Mouse (Mus musculus) heart, embryonic 16.5 days (tissue): ENCODE results near the gene Fbxl4. TPM values are rescaled to one million over a fixed set of nuclear protein-coding genes. Genes with fewer than 3 reads are reported as not detected.
A peak's percentile ranks its signal among the peaks of the same experiment; 100 is the strongest.
"Not testable (repeated sequence)": the region's sequence is repeated elsewhere in the genome, so short reads cannot be mapped to it uniquely, and the experiment has no call there.

Experiments
- ATAC-seq: fragments of 200-750 bp; cut with Nextera tagmentation; replicated peaks from 2 replicates; pipeline ENCODE4 v1.8.0; 2017; ENCODE audit warnings: moderate number of reproducible peaks; ENCODE audit not compliant: insufficient read depth, low FRiP score; ENCODE audit errors: extremely low read depth
- H3K27ac ChIP-seq: fragments of 300-500 bp; sonication (generic); 2 replicates; pipeline ENCODE4 v1.5.1; 2014; ENCODE audit warnings: mild to moderate bottlenecking, low read length, control low read depth, moderate library complexity
- H3K27me3 ChIP-seq: fragments of 300-500 bp; sonication (generic); 2 replicates; pipeline ENCODE4 v1.6.1; 2014; ENCODE audit warnings: low read length, mixed read lengths; ENCODE audit not compliant: control insufficient read depth, insufficient read depth
- H3K36me3 ChIP-seq: fragments of 300-500 bp; sonication (generic); 2 replicates; pipeline ENCODE4 v1.6.1; 2014; ENCODE audit not compliant: control insufficient read depth, insufficient read depth
- H3K4me1 ChIP-seq: fragments of 300-500 bp; sonication (generic); 2 replicates; pipeline ENCODE4 v1.6.1; 2014; ENCODE audit warnings: low read length, mixed read lengths; ENCODE audit not compliant: control insufficient read depth, insufficient read depth
- H3K4me2 ChIP-seq: fragments of 300-500 bp; sonication (generic); 2 replicates; pipeline ENCODE4 v1.6.1; 2014; ENCODE audit warnings: low read depth, mild to moderate bottlenecking, control low read depth, low read length
- H3K4me3 ChIP-seq: fragments of 300-500 bp; sonication (generic); 2 replicates; pipeline ENCODE4 v1.5.1; 2014; ENCODE audit warnings: mild to moderate bottlenecking, control low read depth, low read length
- H3K9ac ChIP-seq: fragments of 300-500 bp; sonication (generic); 2 replicates; pipeline ENCODE4 v1.6.1; 2014; ENCODE audit warnings: low read length, control low read depth
- H3K9me3 ChIP-seq: fragments of 300-500 bp; sonication (generic); replicated peaks from 2 replicates; pipeline ENCODE4 v1.6.1; 2016; ENCODE audit warnings: low read length; ENCODE audit not compliant: control insufficient read depth
- WGBS: fragments of 180-500 bp; shearing (Covaris S2); extraction: QIAGEN DNeasy Blood & Tissue Kit; methylation state at CpG from one replicate; pipeline ENCODE4 v1.1.7; 2014; 5-methylcytosine and 5-hydroxymethylcytosine counted together
- polyA plus RNA-seq: library from polyadenylated mRNA; unstranded; fragments of >200 nt; fragmentation: Nextera tagmentation; extraction: Ambion mirVana; gene quantifications from 2 replicates; pipeline ENCODE4 v1.2.1, GENCODE M21; 2015

The Fbxl4 gene
- 11.9 and 12.6 TPM in 2 replicates for polyA plus RNA-seq

- Histone ChIP-seq H3K9me3 (no peaks in the 10 kb centered on the region), H3K4me3 (peak within 1 kb of the TSS; percentile 87), H3K36me3 (no peaks in the 10 kb centered on the region), H3K27ac (peak within 1 kb of the TSS; percentile 97), H3K27me3 (no peaks in the 10 kb centered on the region), H3K4me2 (peak within 1 kb of the TSS; percentile 79), H3K4me1 (peaks cover 6% of the 10 kb centered on the region; the same call in 1 of the 2 replicates), H3K9ac (peak within 1 kb of the TSS; percentile 91)
- WGBS = under 1% methylated on average over 53 of the region's 62 CpGs
- ATAC-seq = peak; percentile 96
These were observed at the start of gene Fbxl4 for GRCm38 (mm10) chr4:22357266-22357930. Gene Fbxl4, plus strand, starts transcription at chr4:22357543.

GRCm38 (mm10) chr4:22314564-22314963, 42.8 kb upstream of the Fbxl4 start:
- Histone ChIP-seq H3K27ac (no peak overlapping the region), H3K9me3 (no peaks in the 10 kb centered on the region), H3K36me3 (no peaks in the 10 kb centered on the region), H3K4me1 (no peaks in the 10 kb centered on the region), H3K4me3 (no peak overlapping the region), H3K9ac (no peak overlapping the region), H3K4me2 (no peak overlapping the region), H3K27me3 (no peaks in the 10 kb centered on the region)
- no peak for ATAC-seq
- WGBS = 74% methylated on average over 3 of the region's 3 CpGs

- WGBS = 57% methylated on average over 8 of the region's 8 CpGs
- Histone ChIP-seq H3K4me2 (no peak overlapping the region), H3K4me3 (no peak overlapping the region), H3K9ac (no peak overlapping the region), H3K27me3 (no peaks in the 10 kb centered on the region), H3K36me3 (no peaks in the 10 kb centered on the region), H3K27ac (no peak overlapping the region), H3K9me3 (no peaks in the 10 kb centered on the region), H3K4me1 (no peaks in the 10 kb centered on the region)
- no peak for ATAC-seq
These were observed 14.3 kb upstream of the Fbxl4 start for GRCm38 (mm10) chr4:22342816-22343573.

- not testable (repeated sequence) for H3K9me3 ChIP-seq, H3K36me3 ChIP-seq, H3K4me3 ChIP-seq, H3K4me1 ChIP-seq, H3K4me2 ChIP-seq, H3K27ac ChIP-seq, H3K9ac ChIP-seq, H3K27me3 ChIP-seq, ATAC-seq
- 90% methylated on average over 4 of the region's 4 CpGs for WGBS
These were observed 8.3 kb upstream of the Fbxl4 start for GRCm38 (mm10) chr4:22349086-22349485.

GRCm38 (mm10) chr4:22357931-22358300, 573 bp downstream of the Fbxl4 start:
- Histone ChIP-seq H3K9me3 (no peaks in the 10 kb centered on the region), H3K36me3 (no peaks in the 10 kb centered on the region), H3K4me2 (peak overlapping the region; percentile 79), H3K4me3 (peak overlapping the region; percentile 87), H3K4me1 (peaks cover 6% of the 10 kb centered on the region; the same call in 1 of the 2 replicates), H3K27me3 (no peaks in the 10 kb centered on the region), H3K27ac (peak overlapping the region; percentile 97), H3K9ac (peak overlapping the region; percentile 91)
- 4% methylated on average over 10 of the region's 10 CpGs for WGBS
- ATAC-seq = no peak; the same call in 1 of the 2 replicates

- H3K36me3 ChIP-seq = no peaks in the 10 kb centered on the region
- H3K4me3 ChIP-seq = peak overlapping the region; percentile 87
- H3K9ac ChIP-seq = no peak overlapping the region
- no peaks in the 10 kb centered on the region for H3K27me3 ChIP-seq
- peaks cover 6% of the 10 kb centered on the region; the same call in 1 of the 2 replicates for H3K4me1 ChIP-seq
- H3K4me2 ChIP-seq = peak overlapping the region; percentile 79
- no peaks in the 10 kb centered on the region for H3K9me3 ChIP-seq
- WGBS = 76% methylated on average over 10 of the region's 10 CpGs
- no peak for ATAC-seq
- peak overlapping the region; percentile 97 for H3K27ac ChIP-seq
These were observed 1.1 kb downstream of the Fbxl4 start for GRCm38 (mm10) chr4:22358487-22358886.

GRCm38 (mm10) chr4:22367368-22367767, 10.0 kb downstream of the Fbxl4 start:
- H3K4me1 ChIP-seq = no peaks in the 10 kb centered on the region
- H3K36me3 ChIP-seq = no peaks in the 10 kb centered on the region
- no peak overlapping the region for H3K4me3 ChIP-seq
- no peak overlapping the region for H3K4me2 ChIP-seq
- WGBS = 61% methylated on average over 5 of the region's 5 CpGs
- H3K9me3 ChIP-seq = no peaks in the 10 kb centered on the region
- H3K9ac ChIP-seq = no peak overlapping the region
- no peak overlapping the region for H3K27ac ChIP-seq
- ATAC-seq = no peak
- H3K27me3 ChIP-seq = no peaks in the 10 kb centered on the region

GRCm38 (mm10) chr4:22378516-22378915, 21.2 kb downstream of the Fbxl4 start:
- no peak for ATAC-seq
- peaks cover 2% of the 10 kb centered on the region; the same call in 1 of the 2 replicates for H3K4me1 ChIP-seq
- 61% methylated on average over 1 of the region's 1 CpGs for WGBS

GRCm38 (mm10) chr4:22380646-22381045, 23.3 kb downstream of the Fbxl4 start:
- Histone ChIP-seq H3K4me3 (no peak overlapping the region), H3K4me2 (no peak overlapping the region), H3K27me3 (no peaks in the 10 kb centered on the region), H3K9ac (no peak overlapping the region), H3K9me3 (no peaks in the 10 kb centered on the region), H3K4me1 (peaks cover 2% of the 10 kb centered on the region; the same call in 1 of the 2 replicates), H3K36me3 (peaks cover 8% of the 10 kb centered on the region; the same call in 1 of the 2 replicates), H3K27ac (no peak overlapping the region)
- WGBS = 62% methylated on average over 6 of the region's 6 CpGs
- no peak for ATAC-seq

More at GRCm38 (mm10) chr4:22378516-22378915, 21.2 kb downstream of the Fbxl4 start:
- H3K4me2 ChIP-seq = no peak overlapping the region
- H3K36me3 ChIP-seq = peaks cover 5% of the 10 kb centered on the region; the same call in 1 of the 2 replicates
- no peak overlapping the region for H3K27ac ChIP-seq
- H3K9me3 ChIP-seq = no peaks in the 10 kb centered on the region
- H3K9ac ChIP-seq = no peak overlapping the region
- H3K4me3 ChIP-seq = no peak overlapping the region
- no peaks in the 10 kb centered on the region for H3K27me3 ChIP-seq
